Mouse (Mus musculus) heart, embryonic 12.5 days (tissue): ENCODE measurements around the gene Npffr2. TPM values are rescaled to one million over a fixed set of nuclear protein-coding genes. Genes with fewer than 3 reads are reported as not detected.
"Not testable (repeated sequence)": the region's sequence is repeated elsewhere in the genome, so short reads cannot be mapped to it uniquely, and the experiment has no call there.

Experiments used
- ATAC-seq: fragments of 200-750 bp; cut with Nextera tagmentation; 2 replicates; pipeline ENCODE4 v1.8.0; 2017; ENCODE audit warnings: moderate TSS enrichment, moderate library complexity; ENCODE audit not compliant: insufficient number of reproducible peaks, low FRiP score
- H3K27ac ChIP-seq: fragments of 300-500 bp; sonication (generic); 2 replicates; pipeline ENCODE4 v1.5.1; 2016; ENCODE audit warnings: mild to moderate bottlenecking, moderate library complexity; ENCODE audit not compliant: poor library complexity, severe bottlenecking
- H3K27me3 ChIP-seq: fragments of 300-500 bp; sonication (generic); replicated peaks from 2 replicates; pipeline ENCODE4 v1.6.1; 2016; ENCODE audit warnings: mild to moderate bottlenecking, moderate library complexity
- H3K36me3 ChIP-seq: fragments of 300-500 bp; sonication (generic); 2 replicates; pipeline ENCODE4 v1.6.1; 2016; ENCODE audit warnings: mild to moderate bottlenecking, moderate library complexity
- H3K4me1 ChIP-seq: fragments of 300-500 bp; sonication (generic); replicated peaks from 2 replicates; pipeline ENCODE4 v1.6.1; 2016; ENCODE audit warnings: mild to moderate bottlenecking
- H3K4me2 ChIP-seq: fragments of 300-500 bp; sonication (generic); 2 replicates; pipeline ENCODE4 v1.6.1; 2016; ENCODE audit warnings: mild to moderate bottlenecking, moderate library complexity
- H3K4me3 ChIP-seq: fragments of 300-500 bp; sonication (generic); 2 replicates; pipeline ENCODE4 v1.5.1; 2016; ENCODE audit warnings: mild to moderate bottlenecking
- H3K9ac ChIP-seq: fragments of 300-500 bp; sonication (generic); 2 replicates; pipeline ENCODE4 v1.6.1; 2016; ENCODE audit warnings: mild to moderate bottlenecking, moderate library complexity
- H3K9me3 ChIP-seq: fragments of 300-500 bp; sonication (generic); replicated peaks from 2 replicates; pipeline ENCODE4 v1.6.1; 2016; ENCODE audit warnings: mild to moderate bottlenecking, moderate library complexity
- WGBS: fragments of 180-500 bp; shearing (Covaris S2); methylation state at CpG from one replicate; pipeline ENCODE4 v1.1.7; 2016; 5-methylcytosine and 5-hydroxymethylcytosine counted together
- polyA plus RNA-seq: library from polyadenylated mRNA; unstranded; fragments of >200 nt; fragmentation: Nextera tagmentation; extraction: Ambion mirVana; gene quantifications from 2 replicates; pipeline ENCODE4 v1.2.1, GENCODE M21; 2016

The Npffr2 gene
- not detected in 2 replicates for polyA plus RNA-seq

DNA sequence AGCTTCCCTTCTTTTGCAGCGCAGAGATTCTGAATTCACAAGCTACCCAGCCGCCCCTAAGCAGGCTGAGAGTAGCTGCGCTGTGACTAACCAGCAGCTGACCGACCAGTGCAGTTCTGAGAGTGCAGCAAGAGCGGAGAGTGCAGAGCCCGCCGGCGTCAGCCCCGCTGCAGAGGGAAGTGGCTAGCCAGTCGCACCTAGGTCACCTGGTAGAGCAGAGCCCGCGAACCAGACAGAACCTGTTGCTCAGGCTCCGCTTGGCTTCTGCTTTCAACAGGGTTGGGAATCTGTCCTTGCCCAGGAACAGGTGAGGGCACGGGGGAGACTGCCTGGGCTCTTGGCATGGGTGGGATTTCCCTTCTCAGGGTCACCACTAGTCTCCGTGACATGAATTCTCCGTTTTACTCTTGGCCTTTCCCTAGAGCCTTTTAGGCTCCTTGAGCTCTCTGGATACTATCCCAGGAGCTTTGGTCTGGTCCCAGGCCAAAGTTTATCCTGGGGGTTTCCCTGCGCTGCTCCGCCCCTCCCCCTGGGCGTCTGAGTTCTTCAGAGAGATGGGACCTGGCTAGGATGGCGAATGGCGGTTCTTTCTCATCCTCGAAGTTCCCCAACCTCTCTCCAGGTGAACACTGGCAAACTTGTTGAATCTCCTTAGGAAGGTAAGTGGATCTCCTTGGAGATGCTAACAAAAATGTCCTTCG is at the start of gene Npffr2:
Gene Npffr2, plus strand, starts transcription at position 552 of the 701 bp plus-strand sequence.
- H3K36me3 ChIP-seq: no peaks in the 10 kb centered on the region
- peak within 1 kb of the TSS; percentile 57; the same call in 1 of the 2 replicates for H3K9ac ChIP-seq
- peak within 1 kb of the TSS; percentile 88 for H3K4me2 ChIP-seq
- peaks cover 7% of the 10 kb centered on the region; the same call in 1 of the 2 replicates for H3K27me3 ChIP-seq
- H3K4me3 ChIP-seq: peak within 1 kb of the TSS; percentile 49
- no peak within 1 kb of the TSS for H3K27ac ChIP-seq
- H3K4me1 ChIP-seq: no peaks in the 10 kb centered on the region
- 3% methylated on average over 23 of the region's 23 CpGs for WGBS
- ATAC-seq: peak; percentile 78
- no peaks in the 10 kb centered on the region for H3K9me3 ChIP-seq

GRCm38 (mm10) chr5:89492560-89492959 is 34.7 kb upstream of the Npffr2 start:
- Histone ChIP-seq H3K4me1 (no peaks in the 10 kb centered on the region), H3K27me3 (no peaks in the 10 kb centered on the region), H3K9ac (no peak overlapping the region), H3K9me3 (no peaks in the 10 kb centered on the region), H3K4me2 (no peak overlapping the region), H3K36me3 (no peaks in the 10 kb centered on the region), H3K4me3 (no peak overlapping the region), H3K27ac (no peak overlapping the region)
- ATAC-seq: no peak
- 83% methylated on average over 1 of the region's 1 CpGs for WGBS

- H3K36me3 ChIP-seq: no peaks in the 10 kb centered on the region
- ATAC-seq: no peak
- no peak overlapping the region for H3K4me2 ChIP-seq
- no peaks in the 10 kb centered on the region for H3K9me3 ChIP-seq
- no peak overlapping the region for H3K27ac ChIP-seq
- no peak overlapping the region for H3K9ac ChIP-seq
- no peak overlapping the region for H3K4me3 ChIP-seq
- H3K27me3 ChIP-seq: no peaks in the 10 kb centered on the region
- whole genome bisulfite sequencing: 49% methylated on average over 6 of the region's 6 CpGs
- H3K4me1 ChIP-seq: no peaks in the 10 kb centered on the region
These were observed 27.0 kb upstream of the Npffr2 start for GRCm38 (mm10) chr5:89500182-89500581.

GRCm38 (mm10) chr5:89518641-89519040 is 8.6 kb upstream of the Npffr2 start:
- ATAC-seq: no peak
- Histone ChIP-seq H3K4me3 (no peak overlapping the region), H3K27me3 (no peaks in the 10 kb centered on the region), H3K9ac (no peak overlapping the region), H3K36me3 (no peaks in the 10 kb centered on the region), H3K4me1 (no peaks in the 10 kb centered on the region), H3K4me2 (no peak overlapping the region), H3K27ac (no peak overlapping the region), H3K9me3 (peaks cover 6% of the 10 kb centered on the region)
- WGBS: 78% methylated on average over 4 of the region's 4 CpGs

GRCm38 (mm10) chr5:89526181-89526778 is 949 bp upstream of the Npffr2 start:
- ATAC-seq: no peak
- Histone ChIP-seq H3K4me1 (no peaks in the 10 kb centered on the region), H3K36me3 (no peaks in the 10 kb centered on the region), H3K9me3 (no peaks in the 10 kb centered on the region), H3K4me3 (peak overlapping the region; percentile 49), H3K9ac (no peak overlapping the region), H3K4me2 (peak overlapping the region; percentile 88), H3K27ac (no peak overlapping the region), H3K27me3 (peaks cover 7% of the 10 kb centered on the region; the same call in 1 of the 2 replicates)
- 6% methylated on average over 14 of the region's 14 CpGs for WGBS

- no peak for ATAC-seq
- Histone ChIP-seq H3K9me3 (no peaks in the 10 kb centered on the region), H3K36me3 (no peaks in the 10 kb centered on the region), H3K4me1 (no peaks in the 10 kb centered on the region), H3K9ac (no peak overlapping the region), H3K4me2 (no peak overlapping the region), H3K27ac (no peak overlapping the region), H3K4me3 (no peak overlapping the region), H3K27me3 (peaks cover 7% of the 10 kb centered on the region; the same call in 1 of the 2 replicates)
- WGBS: 41% methylated on average over 4 of the region's 4 CpGs
These were observed 1.7 kb downstream of the Npffr2 start for GRCm38 (mm10) chr5:89528951-89529350.

DNA sequence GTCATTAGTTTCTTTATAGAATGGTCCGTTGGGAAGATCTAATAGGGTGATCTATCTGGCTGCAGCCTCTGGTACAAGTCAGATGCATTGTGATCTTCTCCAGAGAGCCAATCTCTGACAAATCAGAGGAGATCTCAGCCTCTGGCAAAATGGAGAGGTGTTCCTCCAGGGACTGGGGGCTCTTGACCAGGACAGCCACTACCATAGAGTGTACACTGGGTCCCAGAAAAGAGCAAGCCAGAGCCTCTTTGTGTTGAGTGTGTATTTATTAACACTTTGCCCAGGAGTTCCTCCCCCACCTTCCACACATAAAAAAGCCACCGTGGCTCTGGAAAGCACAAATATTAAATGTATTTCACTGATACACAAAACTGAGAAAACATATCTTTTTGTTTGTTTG is 2.2 kb downstream of the Npffr2 start:
- Histone ChIP-seq H3K4me2 (no peak overlapping the region), H3K4me3 (no peak overlapping the region), H3K4me1 (no peaks in the 10 kb centered on the region), H3K27ac (no peak overlapping the region), H3K9me3 (no peaks in the 10 kb centered on the region), H3K27me3 (peaks cover 7% of the 10 kb centered on the region; the same call in 1 of the 2 replicates), H3K36me3 (no peaks in the 10 kb centered on the region), H3K9ac (no peak overlapping the region)
- ATAC-seq: no peak
- 61% methylated on average over 2 of the region's 2 CpGs for whole genome bisulfite sequencing

DNA sequence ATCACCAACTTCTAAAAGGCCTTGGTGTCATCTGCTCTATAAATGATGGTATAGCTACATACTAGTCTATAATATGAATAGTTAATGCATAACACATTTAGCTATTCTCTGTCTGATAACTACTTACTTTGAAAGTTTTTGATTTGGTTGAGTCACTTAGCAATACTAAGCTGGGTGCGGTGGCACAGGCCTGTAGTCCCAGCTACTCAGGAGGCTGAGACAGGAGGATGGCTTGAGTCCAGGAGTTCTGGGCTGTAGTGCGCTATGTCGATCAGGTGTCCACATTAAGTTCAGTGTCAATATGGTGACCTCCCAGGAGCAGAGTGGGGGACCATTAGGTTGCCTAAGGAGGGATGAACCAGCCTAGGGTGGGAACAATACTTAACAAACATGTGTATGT is 8.8 kb downstream of the Npffr2 start:
- no peaks in the 10 kb centered on the region for H3K9me3 ChIP-seq
- H3K4me2 ChIP-seq: no peak overlapping the region
- H3K36me3 ChIP-seq: no peaks in the 10 kb centered on the region
- H3K4me1 ChIP-seq: no peaks in the 10 kb centered on the region
- no peaks in the 10 kb centered on the region for H3K27me3 ChIP-seq
- ATAC-seq: no peak
- WGBS: 91% methylated on average over 3 of the region's 3 CpGs
- H3K4me3 ChIP-seq: no peak overlapping the region
- H3K9ac ChIP-seq: no peak overlapping the region
- no peak overlapping the region for H3K27ac ChIP-seq

DNA sequence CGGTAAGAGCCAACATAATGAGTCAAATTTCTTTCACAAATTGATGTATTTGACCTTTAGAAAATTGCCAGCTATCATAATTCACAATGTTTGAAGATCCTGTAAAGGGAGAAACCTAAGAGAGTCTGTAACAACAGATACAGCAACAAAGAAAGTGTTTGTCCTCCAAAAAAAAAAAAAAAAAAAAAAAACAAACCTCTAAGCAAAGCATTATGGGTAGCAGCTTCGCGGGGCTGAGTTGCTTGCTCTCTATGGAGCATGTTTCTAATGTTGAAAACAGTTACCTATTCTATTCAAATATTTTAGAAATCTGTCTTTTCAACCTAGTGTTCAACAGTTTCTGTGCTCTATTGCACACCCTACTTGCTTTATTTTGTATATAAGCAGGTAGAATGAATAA is 15.2 kb downstream of the Npffr2 start:
- H3K36me3 ChIP-seq: no peaks in the 10 kb centered on the region
- 73% methylated on average over 3 of the region's 3 CpGs for WGBS
- H3K9ac ChIP-seq: no peak overlapping the region
- no peak overlapping the region for H3K27ac ChIP-seq
- no peaks in the 10 kb centered on the region for H3K9me3 ChIP-seq
- no peak for ATAC-seq
- no peaks in the 10 kb centered on the region for H3K4me1 ChIP-seq
- no peaks in the 10 kb centered on the region for H3K27me3 ChIP-seq
- H3K4me2 ChIP-seq: no peak overlapping the region
- H3K4me3 ChIP-seq: no peak overlapping the region

DNA sequence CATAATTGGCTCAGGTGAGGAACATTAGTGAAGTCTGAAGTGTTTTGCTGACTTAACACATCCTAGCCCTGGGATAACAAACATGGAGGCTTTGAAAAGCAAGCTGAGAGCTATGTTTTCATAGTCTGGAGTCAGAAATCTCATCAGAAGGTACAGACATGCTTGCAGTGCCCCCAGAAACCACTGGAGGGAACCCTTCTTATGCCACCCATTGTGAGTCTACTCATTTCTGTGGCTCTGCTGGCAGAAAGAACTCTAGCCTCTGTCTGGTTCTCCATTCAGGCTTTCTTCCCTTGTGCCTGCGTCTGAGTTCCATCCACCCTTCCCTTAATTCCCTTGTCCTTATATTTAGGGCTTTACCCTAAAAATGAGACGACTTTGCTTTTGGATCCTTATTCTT is 16.2 kb downstream of the Npffr2 start:
- 33% methylated on average over 2 of the region's 2 CpGs for WGBS
- ATAC-seq: no peak
- Histone ChIP-seq H3K36me3 (no peaks in the 10 kb centered on the region), H3K9ac (no peak overlapping the region), H3K4me2 (no peak overlapping the region), H3K9me3 (no peaks in the 10 kb centered on the region), H3K27me3 (no peaks in the 10 kb centered on the region), H3K4me1 (no peaks in the 10 kb centered on the region), H3K27ac (no peak overlapping the region), H3K4me3 (no peak overlapping the region)

- 56% methylated on average over 4 of the region's 4 CpGs for WGBS
- H3K4me1 ChIP-seq, H3K4me2 ChIP-seq, H3K4me3 ChIP-seq, ATAC-seq, H3K9ac ChIP-seq, H3K9me3 ChIP-seq, H3K27ac ChIP-seq, H3K27me3 ChIP-seq, H3K36me3 ChIP-seq: not testable (repeated sequence)
These were observed 31.9 kb downstream of the Npffr2 start for GRCm38 (mm10) chr5:89559118-89559517.
